Mouse (Mus musculus): ENCODE measurements around the gene Rgs11.

DNA sequence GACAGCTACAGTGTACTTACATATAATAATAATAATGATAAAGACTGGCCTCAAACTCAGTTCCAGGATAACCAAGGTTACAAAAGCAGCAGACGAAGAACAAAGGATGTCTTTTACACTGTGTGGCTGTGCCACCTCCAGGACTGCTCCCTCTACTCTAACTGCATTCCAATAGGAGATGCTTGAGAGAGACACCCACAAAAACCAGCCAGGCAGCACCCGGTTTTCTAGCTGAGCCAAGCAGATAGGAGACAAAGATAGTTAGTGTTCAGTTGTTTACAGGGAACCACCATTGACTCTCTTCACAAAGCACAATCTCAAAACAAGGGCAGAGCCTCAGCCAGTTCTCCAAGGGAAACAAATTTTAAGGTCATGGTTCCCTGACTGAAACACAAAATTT, 36.8 kb downstream of the Rgs11 start:
- TF ChIP-seq GATA1 (IDR thresholded peaks at IDR 0.05; ENCODE audit: borderline replicate concordance, low read length) = no peak
- no peak for TF ChIP-seq FLI1 (IDR thresholded peaks at IDR 0.05; ENCODE audit: low read length)

Measured in megakaryocyte, embryonic 14.5 days (primary cell).